Mouse (Mus musculus) retina, embryonic 14.5 days (tissue): Measurements from ENCODE around the gene Olfr429.
"Not testable (repeated sequence)": the region's sequence is repeated elsewhere in the genome, so short reads cannot be mapped to it uniquely, and the experiment has no call there.

Experiments
- DNase-seq: peaks from one replicate; pipeline ENCODE4 v3.0.0-alpha.2; 2015; ENCODE audit warnings: low spot score

Gene Olfr429

DNA sequence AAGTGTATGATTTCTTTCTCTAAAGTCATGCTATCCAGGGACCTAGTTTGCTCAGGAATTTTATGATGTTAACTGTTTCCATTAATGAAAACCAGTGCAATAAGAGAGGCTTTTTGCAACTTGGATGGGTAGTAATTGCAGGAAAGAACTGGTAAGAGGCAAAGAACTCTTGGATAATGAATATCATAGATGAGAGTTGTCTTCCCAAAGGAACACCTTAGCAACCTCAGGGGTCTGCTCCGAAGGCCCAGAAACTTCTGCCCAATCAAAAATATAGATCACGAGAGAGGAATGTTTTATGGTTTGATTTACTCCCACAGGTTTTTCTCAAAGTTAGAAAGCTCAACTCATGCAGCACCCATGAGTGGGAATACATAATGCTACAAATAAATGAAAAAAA, at the start of gene Olfr429:
Gene Olfr429, plus strand, starts transcription at position 301 of the 400 bp plus-strand sequence.
- no peak for DNase-seq

DNA sequence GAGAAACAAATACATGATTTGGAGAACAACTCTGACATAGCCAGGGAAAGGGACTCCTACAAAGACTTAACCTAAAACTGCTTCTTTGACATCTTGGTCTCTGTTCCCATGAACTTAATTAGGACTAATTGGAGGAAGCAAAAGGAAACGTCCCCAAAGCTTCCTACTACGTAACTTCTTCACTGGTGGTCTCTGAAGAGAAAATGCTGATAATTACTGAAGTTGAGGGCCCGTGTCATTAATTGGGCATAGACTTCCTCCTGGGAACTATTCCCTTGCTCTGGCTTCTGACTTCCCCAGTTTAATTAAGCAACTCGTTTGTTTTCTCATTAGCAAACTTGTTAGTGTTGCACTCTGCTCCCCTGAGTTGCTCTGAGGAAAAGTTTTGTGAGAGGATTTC, 48.3 kb upstream of the Olfr429 start:
- DNase-seq: peak; percentile 76

DNA sequence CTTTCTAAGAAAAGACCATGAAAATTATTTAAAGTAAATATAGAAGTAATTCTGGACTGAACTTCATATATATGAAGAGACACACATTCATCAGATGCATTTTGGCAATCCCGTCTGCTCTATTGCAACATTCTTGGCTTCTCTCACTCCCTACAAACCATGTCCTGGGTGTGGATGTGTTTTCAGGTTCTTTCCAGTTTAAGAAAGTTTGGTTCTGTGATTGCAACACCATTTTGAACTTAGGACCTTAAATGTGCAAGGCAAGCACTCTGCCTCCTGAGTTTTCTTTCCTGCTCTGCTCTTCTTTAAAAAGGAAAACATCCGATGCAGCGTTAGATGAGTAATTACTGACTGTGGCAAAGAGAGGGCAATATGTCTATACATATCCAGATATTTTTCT, 45.7 kb upstream of the Olfr429 start:
- DNase-seq: no peak

DNA sequence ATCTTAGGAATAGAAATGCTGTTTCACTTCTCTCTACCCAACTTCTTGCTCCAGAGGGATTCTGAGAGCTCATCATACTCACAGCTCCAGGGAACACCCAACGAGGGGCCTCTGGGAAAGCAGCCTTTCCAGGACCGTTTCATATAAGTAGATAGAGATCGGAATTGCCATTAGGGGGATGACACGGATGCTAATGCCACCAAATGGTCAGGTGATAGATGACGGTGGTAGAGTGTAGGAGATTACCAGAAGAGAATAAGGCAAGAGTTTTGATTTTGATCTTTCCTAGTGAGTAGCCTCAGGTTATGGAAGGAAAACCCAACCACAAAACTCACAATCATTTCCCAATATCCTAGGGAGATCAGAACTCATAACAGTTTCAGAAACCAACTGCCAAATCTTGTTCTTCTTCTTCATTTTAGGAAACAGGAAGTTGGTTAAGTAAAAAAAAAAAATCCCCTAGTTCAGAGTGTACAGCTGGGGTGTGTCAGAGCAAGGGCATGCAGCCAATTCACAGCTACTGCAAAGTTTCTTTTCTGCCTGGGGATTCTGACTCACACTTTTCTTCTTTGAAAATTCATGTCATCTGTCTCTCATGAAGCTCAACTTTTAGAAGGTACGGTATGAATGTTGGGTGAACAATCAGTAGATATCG, 43.5 kb upstream of the Olfr429 start, which contains the start of gene Olfr433:
Gene Olfr433, plus strand, starts transcription at position 183 of the 655 bp plus-strand sequence.
- no peak for DNase-seq

DNA sequence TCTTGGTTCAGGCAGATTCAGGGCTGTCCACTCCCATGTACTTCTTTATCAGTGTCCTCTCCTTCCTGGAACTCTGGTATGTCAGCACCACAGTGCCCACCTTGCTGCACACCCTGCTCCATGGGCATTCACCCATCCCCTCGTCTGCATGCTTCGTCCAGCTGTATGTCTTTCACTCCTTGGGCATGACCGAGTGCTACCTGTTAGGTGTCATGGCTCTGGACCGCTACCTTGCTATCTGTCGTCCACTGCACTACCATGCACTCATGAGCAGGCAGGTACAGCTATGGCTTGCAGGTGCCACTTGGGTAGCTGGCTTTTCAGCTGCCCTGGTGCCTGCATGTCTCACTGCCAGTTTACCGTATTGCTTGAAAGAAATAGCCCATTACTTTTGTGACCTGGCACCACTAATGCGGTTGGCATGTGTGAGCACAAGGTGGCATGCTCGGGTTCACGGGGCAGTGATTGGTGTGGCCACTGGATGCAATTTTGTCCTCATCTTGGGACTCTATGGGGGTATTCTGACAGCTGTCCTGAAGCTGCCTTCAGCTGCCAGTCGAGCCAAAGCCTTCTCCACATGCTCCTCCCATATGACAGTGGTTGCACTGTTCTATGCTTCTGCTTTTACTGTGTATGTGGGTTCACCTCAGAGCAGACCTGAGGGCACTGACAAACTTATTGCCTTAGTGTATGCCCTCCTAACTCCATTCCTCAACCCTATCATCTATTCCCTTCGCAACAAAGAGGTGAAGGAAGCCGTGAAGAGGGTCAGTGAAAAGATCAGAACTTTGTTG, 41.8 kb upstream of the Olfr429 start:
- DNase-seq: not testable (repeated sequence)

DNA sequence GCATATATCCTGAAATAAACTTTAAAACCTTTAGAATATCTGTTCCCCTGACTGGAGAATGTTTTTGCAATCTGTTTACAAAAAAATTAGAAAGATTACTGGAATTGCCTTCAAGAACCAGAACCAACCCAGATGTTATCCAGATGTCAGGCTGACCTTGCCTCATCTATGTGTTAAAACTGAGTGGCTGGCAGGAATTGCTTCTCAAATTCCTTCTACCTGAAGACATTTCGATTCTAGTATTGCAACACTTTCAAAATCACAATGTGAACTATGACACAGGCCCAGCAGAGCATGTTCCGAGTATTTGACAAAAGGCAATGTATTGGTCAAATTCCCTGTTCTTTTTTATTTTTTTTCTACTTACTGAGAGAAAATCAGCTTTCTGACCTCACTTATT, 39.7 kb upstream of the Olfr429 start:
- DNase-seq: no peak

DNA sequence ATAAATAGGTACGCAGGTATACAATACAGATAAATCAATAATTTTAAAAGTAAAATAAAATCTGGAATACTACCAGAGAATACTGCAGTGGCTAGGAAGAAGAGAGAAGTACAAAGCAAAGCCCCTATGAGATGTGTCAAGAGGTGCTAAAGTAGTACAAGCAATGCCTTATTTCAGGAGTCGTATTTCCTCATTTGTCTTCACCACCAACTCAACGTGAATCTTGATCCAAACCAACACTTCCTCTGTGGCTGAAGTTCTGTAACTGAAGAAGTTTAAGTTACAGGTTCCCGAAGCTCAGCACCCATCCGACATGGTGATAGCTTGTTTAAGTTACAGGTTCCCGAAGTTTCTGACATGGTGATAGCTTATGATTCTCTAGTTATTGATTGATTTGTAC, 35.9 kb upstream of the Olfr429 start:
- DNase-seq: not testable (repeated sequence)

DNA sequence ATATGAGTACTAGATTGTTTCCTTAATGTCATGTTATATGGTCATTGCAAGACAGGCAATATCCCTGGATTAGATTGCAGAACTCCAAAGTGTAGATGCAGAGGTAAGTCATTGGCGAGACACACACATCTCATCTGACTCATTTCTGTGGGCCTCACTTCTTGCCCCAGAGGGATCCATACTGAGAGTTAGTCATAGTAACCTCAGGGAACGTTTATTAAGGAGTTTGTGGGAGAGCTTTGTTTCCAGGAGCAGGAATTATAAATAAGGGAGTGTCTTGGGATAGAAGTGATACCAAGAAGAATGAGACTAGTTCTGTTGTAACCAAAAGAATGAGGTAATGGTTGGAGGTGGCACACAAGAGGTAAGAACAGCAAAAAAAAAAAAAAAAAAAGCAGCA, 35.2 kb upstream of the Olfr429 start, which contains the start of gene Olfr432:
Gene Olfr432, plus strand, starts transcription at position 313 of the 400 bp plus-strand sequence.
- DNase-seq: no peak

DNA sequence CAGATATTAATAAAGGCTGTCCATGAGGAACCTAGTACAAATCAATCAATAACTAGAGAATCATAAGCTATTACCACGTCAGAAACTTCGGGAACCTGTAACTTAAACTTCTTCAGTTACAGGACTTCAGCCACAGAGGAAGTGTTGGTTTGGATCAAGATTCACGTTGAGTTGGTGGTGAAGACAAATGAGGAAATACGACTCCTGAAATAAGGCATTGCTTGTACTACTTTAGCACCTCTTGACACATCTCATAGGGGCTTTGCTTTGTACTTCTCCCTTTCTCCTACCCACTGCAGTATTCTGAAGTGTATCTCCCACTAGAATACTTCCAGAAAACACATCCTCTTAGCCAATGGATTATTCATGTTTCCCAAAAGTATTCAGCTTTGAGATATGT, 34.8 kb upstream of the Olfr429 start:
- DNase-seq: not testable (repeated sequence)

DNA sequence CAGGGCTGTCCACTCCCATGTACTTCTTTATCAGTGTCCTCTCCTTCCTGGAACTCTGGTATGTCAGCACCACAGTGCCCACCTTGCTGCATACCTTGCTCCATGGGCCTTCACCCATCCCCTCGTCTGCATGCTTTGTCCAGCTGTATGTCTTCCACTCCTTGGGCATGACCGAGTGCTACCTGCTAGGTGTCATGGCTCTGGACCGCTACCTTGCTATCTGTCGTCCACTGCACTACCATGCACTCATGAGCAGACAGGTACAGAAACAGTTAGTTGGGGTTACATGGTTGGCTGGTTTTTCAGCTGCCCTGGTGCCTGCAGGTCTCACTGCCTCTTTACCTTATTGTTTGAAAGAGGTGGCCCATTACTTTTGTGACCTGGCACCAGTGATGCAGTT, 33.6 kb upstream of the Olfr429 start:
- no peak for DNase-seq

DNA sequence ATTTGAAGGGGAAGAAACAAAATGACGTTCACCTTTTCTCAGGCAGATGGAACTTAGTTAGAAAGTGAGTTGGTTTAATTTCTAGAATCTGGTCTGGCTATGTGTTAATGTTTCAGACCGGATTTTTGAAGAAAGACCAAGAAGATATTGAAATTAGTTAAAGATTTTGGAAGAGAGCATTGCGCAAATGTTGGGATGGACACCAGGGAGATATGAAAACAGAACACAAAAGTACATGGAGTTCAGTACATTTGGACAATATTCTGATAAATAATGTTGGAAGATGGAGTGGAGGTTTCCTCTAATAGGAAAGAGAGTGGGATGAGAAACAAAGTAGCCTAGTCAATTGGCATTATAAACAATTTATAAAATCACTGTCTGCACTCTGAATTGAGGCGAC, 32.6 kb upstream of the Olfr429 start:
- DNase-seq: no peak

DNA sequence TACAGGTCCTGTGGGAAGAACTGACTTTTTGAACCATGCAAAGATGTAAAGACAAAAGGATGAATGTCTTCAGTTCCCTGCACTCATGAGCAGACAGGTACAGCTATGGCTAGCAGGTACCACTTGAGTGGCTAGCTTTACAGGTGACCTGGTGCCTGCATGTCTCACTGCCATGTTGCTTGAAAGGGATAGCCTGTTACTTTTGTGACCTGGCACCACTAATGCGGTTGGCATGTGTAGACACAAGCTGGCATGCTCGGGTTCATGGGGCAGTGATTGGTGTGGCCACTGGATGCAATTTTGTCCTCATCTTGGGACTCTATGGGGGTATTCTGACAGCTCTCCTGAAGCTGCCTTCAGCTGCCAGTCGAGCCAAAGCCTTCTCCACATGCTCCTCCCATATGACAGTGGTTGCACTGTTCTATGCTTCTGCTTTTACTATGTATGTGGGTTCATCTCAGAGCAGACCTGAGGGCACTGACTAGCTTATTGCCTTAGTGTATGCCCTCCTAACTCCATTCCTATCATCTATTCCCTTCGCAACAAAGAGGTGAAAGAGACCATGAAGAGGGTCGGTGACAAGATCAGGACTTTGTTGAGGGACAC, 32.1 kb upstream of the Olfr429 start:
- no peak for DNase-seq

DNA sequence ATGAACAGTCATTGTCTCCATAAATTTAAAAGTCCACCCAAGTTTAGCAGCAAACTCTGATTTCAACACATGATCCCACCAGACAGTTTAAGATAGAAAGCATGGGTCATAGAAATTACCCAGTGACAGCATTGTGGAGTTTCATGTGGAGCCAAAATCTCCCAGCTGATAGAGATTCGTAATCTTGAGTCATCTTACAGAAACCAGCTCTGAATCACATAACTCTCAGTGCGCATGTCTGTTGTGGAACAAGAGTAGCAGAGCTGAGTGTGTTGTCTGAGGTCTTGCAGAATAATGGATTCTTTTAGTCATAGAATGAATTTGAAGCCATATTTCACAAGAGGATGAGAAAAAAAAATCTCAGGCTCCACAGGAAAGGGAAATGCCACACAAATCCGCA, 31.1 kb upstream of the Olfr429 start:
- DNase-seq: no peak

DNA sequence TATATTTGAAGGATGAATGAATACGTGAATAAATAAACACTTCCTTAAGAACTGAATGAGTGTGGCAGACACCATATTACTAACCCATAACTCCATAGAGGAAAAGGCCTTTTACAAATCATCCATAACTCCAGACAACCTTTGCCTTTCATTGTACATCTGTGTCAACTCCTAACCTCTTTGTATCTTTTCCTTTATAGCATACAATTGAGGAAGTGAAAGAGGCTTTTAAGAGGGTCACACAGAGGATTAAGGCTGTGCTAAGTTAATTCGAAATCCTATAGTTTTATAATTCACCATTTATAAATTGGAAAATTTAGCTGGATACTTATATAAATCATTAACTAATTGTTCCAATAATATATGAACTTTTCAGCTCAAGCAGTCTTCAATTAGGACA, 28.9 kb upstream of the Olfr429 start:
- DNase-seq: no peak

DNA sequence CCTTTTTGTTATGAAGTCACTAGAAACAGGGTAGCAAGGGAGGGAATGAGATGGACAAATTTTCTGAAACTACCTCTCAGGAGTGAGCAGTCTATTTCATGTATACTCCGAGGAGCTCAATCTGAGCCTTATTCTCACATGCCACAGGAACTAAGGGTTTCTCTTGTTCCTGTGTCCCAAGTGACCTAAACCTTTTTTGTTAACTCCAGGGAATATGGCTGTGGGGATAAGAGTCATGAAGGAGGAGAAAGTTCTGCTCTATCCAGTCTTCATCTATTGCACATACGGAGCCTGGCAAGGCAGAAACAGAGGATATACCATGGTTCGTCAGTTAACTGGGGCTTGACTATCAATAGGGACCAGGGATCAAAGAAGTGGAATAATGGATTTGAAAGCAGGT, 17.8 kb upstream of the Olfr429 start, which contains the start of gene Olfr430:
Gene Olfr430, plus strand, starts transcription at position 301 of the 400 bp plus-strand sequence.
- DNase-seq: no peak

DNA sequence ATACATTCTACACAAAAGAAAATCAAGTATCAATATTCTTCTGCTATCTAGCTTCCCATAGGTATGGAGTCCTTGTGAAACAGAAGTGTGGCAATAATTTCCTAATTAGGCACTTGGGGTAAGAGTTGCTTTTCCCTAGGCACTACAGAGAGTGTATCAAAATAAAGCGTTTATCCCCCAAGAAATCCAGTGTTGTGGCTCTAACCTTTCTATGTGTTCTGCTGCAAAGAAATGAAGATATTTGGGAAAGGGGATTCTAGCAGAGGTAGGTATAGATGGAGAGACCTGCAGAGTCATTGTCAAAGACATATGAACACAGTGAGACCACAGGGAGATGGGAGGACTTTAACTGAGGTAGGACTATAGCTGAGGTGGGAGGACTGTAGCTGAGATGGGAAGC, 12.5 kb downstream of the Olfr429 start, which contains the start of gene Olfr427:
Gene Olfr427, plus strand, starts transcription at position 301 of the 400 bp plus-strand sequence.
- no peak for DNase-seq

DNA sequence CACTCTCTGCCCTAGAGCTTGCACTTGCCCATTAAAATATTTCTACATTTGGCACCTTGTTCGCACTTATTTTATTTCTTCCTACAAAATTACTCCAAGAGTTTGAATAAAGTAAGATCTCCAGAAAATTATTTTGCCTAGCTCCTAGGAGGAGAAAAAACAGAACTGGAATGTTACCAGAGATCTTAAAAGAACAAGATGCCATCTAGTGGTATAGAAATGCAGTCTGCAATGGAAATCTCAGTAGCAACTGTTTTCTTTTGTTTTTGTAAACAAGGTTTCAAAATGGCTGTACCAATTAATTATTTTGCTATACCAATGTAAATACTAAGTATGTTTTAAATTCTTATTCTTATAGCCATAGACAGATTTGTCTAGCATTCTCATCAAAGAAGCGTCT, 19.6 kb downstream of the Olfr429 start:
- peak; percentile 44 for DNase-seq

DNA sequence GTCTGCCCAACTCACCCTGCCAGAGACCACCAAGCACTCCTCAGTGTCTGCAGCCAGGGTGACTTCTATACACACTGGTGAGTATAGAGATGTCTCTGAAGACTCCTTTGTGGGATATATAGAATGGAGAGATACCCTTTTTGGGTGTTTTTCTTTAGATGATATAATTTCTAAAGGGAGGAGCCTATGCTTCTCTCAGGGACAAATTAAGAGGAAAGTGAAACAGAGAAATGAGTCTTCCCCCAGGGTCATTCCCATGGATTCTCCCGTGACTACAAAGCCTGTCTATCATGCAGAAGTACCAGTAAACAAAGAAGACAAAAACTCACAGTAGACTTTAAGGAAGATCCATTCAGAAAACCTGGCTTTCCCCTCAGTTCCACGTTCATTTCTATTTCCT, 36.9 kb downstream of the Olfr429 start, which contains the start of gene Olfr231:
Gene Olfr231, minus strand, starts transcription at position 101 of the 400 bp plus-strand sequence.
- DNase-seq: no peak

DNA sequence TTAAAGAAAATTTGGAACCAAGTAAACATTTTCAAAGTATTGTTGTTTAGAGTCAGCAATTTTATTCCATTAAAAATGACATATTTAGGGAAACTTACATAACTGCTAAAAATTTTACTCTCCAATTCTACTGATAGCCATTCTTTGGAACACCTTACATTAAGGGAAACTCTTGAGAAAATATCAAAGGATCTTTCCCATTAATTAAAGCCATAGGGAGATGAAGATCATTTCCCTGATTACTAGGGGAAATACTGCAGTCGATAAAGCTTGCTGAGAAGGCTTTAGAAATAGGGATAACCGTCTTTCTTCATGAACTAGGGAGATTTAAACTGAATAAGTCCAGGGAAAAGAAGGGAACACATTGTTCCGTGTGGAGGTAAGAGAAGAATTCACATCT, 47.1 kb downstream of the Olfr429 start, which contains the start of gene Olfr424:
Gene Olfr424, plus strand, starts transcription at position 301 of the 400 bp plus-strand sequence.
- no peak for DNase-seq

DNA sequence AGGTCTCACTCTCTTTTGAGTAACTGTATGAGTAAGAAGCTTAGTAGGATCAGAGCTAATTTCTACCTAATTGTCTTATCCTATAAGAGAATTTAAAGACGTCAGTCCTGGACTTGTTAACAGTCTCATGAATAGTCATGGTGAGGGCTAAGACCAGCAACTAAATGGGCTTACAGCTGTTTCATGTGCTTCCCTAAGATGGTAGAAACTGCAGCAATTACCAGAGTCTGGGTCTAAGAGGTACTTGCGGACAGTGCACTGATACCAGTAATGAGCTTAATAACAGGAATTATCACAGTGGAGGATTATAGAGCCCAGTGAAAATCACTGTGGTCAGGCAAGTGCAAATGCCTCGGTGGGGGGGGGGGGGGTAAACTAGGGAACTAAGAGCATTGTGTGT, 47.9 kb downstream of the Olfr429 start:
- peak; percentile 12 for DNase-seq
